ENCODE assay signal across 33 mouse cellular contexts in the genomic region with DNA sequence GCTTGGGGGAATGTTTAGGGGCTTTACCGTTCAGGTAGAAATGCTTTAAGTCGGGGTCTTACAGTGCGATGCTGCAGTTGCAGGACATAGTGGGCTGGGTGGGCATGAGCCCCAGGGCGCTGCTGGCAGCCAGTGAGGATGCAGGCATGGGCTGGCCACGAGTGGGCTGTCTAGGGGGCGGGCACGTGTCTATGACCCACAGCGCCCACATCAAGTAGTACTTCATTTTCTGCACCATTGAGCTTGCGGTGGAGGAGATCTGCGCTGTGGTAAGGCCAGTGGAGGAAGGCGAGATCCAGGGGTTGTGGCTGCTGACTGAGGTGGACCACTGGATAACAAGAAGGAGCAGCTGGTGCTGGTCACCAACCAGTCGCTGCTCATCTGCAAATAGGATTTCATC. TPM values are rescaled to one million over a fixed set of nuclear protein-coding genes. Genes with fewer than 3 reads are reported as not detected.
"Had no signal": no experiment of that assay in that cellular context is flagged by ENCODE, and none has a peak within 500 bp of the region (broad histone marks: within the 10 kb centered on the region; RNA-seq: fewer than 3 reads in every experiment).

No protein-coding gene starts in this region.

- H3K27ac ChIP-seq: layer of hippocampus, adult 2 months; limb, embryonic 10.5 days; limb, embryonic 13.5 days; liver, embryonic 12.5 days; liver, embryonic 15.5 days; lung, embryonic 15.5 days; midbrain, embryonic 12.5 days; stomach, postnatal 0 days had no signal

- ATAC-seq: intestine, postnatal 0 days; liver, embryonic 12.5 days had no signal

- H3K4me2 ChIP-seq: limb, embryonic 13.5 days; liver, embryonic 12.5 days; liver, embryonic 15.5 days; lung, embryonic 15.5 days; midbrain, embryonic 12.5 days had no signal

- H3K36me3 ChIP-seq: limb, embryonic 10.5 days; limb, embryonic 13.5 days; liver, embryonic 12.5 days; liver, embryonic 15.5 days; lung, embryonic 15.5 days; midbrain, embryonic 12.5 days had no signal

- H3K4me3 ChIP-seq: layer of hippocampus, adult 2 months; limb, embryonic 10.5 days; limb, embryonic 13.5 days; liver, embryonic 12.5 days; liver, embryonic 15.5 days; lung, embryonic 15.5 days; megakaryocyte, embryonic 14.5 days; midbrain, embryonic 12.5 days; myocyte had no signal

- H3K4me1 ChIP-seq: limb, embryonic 10.5 days; limb, embryonic 13.5 days; liver, embryonic 12.5 days; liver, embryonic 15.5 days; lung, embryonic 15.5 days; megakaryocyte, embryonic 14.5 days; midbrain, embryonic 12.5 days had no signal

- H3K27me3 ChIP-seq: liver, embryonic 12.5 days; liver, embryonic 15.5 days; megakaryocyte, embryonic 14.5 days; midbrain, embryonic 12.5 days had no signal

- H3K9ac ChIP-seq: limb, embryonic 13.5 days; liver, embryonic 12.5 days; liver, embryonic 15.5 days; lung, embryonic 15.5 days; midbrain, embryonic 12.5 days had no signal

- H3K9me3 ChIP-seq: limb, embryonic 10.5 days; limb, embryonic 13.5 days; liver, embryonic 12.5 days; liver, embryonic 15.5 days; lung, embryonic 15.5 days; megakaryocyte, embryonic 14.5 days; midbrain, embryonic 12.5 days had no signal

- DNase-seq: kidney, adult 2 months; kidney, postnatal 14 days; layer of hippocampus, adult 9-11 months; liver; lung, adult 18-20 months; lung, postnatal 10 days; lung, postnatal 36 days; right cerebral cortex, adult 18-20 months; right cerebral cortex, postnatal 14 days; right cerebral cortex, postnatal 4 days; thymus, adult 18-20 months; thymus, postnatal 36 days had no signal

RNA-seq across cellular contexts. Expression of a gene that starts 52.4 kb away (rescaled TPM):
- total RNA-seq: layer of hippocampus, adult 2 months; layer of hippocampus, postnatal 25 days; left cerebral cortex, adult 18-20 months; left cerebral cortex, postnatal 25 days; monocyte, adult 5-6 weeks had no signal
- polyA plus RNA-seq: intestine, embryonic 14.5 days; intestine, postnatal 0 days; kidney, adult 2 months; large intestine, adult 2 months; limb, embryonic 10.5 days; limb, embryonic 13.5 days; liver, embryonic 12.5 days; liver, embryonic 15.5 days; lung, embryonic 15.5 days; midbrain, embryonic 12.5 days; myocyte; neural tube, embryonic 11.5 days; neural tube, embryonic 14.5 days; stomach, embryonic 14.5 days; stomach, postnatal 0 days; urinary bladder, adult 2 months had no signal
